Mouse (Mus musculus): ENCODE measurements at regions not wholly inside any gene's neighbourhood (a gene's known extent, or its start where the extent isn't known, plus 50 kb on each side); places are given as distances from the start of the nearest gene placed in this dataset.

DNA sequence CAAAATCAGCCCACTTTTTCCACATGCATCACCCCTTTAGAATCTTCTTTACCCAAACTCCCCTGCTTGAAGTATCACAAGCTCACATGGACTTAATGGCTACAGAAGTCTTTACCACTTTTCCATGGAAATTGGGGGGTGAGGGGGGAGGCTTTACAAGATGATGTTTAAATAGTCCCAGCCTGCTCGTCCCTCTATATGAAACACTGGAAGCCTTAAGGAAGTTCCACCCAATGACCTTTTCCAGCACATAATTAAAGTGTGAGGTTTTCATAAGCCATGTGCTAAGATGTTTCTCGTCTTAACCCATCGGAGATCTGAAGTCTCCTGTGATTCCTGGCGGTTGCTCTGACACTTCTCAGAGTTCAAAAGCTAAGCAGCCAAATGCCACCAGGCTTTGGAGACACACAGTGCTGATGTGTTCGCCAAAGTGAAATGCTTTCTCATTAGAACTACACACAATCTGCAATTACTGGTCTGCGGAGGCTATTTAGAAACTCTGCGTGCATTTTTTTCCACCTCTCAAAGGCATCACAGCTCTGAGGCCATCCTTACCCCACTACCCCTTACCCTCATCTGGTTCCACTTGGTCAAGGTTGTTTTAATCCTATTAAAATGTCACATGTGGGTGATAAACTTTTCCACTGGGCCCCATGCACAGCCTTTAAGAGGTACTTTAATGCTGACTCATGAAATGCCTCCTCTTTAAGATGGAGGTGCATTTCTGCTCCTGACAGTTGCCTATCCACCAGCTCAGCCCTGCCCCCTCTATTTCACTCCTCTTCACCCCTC lies 116.3 kb upstream of the Cd180 start:
- no peak for DNase-seq (ENCODE audit: low spot score in 2 of 2)

DNA sequence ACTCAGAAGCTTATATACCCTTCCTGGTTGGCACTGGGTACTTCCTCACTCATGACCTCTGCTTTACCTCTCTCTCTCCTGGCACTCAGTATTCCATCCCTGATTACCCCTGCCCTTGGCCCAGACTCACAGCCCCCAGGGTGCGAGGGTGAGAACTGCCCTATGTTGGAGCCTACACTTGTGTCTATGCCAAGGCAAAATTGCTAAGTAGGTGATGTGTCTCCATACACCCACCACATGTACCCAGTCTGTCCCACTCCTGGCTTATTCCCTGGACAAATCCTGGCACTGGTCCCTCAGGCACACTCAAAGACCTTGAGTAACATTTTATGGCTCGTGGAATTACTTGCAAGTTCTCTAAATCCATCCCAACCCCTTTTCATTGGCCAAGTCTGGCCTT lies 114.5 kb upstream of the Cd180 start:
- no peak for DNase-seq (ENCODE audit: low spot score in 2 of 2)

- no peak for DNase-seq (ENCODE audit: low spot score in 2 of 2)
Measured at GRCm38 (mm10) chr13:102579638-102580037, 113.7 kb upstream of the Cd180 start.

- no peak for DNase-seq (ENCODE audit: low spot score in 2 of 2)
Measured at GRCm38 (mm10) chr13:102583984-102584645, 109.2 kb upstream of the Cd180 start.

GRCm38 (mm10) chr13:102586215-102586614 lies 107.1 kb upstream of the Cd180 start:
- no peak for DNase-seq (ENCODE audit: low spot score in 2 of 2)

DNA sequence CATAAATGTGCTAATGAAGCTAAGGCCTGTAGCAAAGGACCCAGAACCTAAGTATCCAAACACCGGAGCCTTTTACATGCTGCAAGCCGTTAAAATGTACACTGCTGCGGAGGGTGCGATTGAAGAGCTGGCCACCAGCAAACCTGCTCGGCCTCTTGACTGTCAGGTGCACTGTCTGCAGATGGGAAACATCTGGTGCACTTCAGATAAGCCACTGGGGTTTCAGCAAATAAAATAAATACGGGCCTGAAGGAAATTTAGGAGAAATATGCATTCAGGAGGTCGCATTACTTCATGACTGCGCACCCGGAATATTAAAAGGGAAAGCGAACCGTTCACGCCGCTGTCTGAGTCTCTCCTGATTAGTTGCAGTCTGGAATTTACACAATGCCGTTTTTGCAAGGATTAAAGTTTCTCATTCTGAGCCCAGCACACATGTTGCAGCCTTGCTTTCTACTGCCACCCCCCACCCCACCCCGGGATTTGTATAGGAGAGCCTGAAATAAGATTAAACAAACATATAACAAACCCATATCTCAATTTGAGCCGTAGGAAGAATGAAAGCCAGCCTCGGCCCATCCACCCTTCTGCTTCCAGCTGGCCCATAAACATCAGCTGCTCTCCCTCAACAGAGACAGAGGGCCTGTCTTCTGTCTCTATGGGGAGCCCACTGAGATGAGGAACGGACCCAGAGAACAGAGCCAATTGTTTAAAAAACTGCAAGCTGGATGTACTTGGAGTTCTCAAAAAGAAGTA lies 103.5 kb upstream of the Cd180 start:
- DNase-seq (ENCODE audit: low spot score in 2 of 2) = no peak

DNA sequence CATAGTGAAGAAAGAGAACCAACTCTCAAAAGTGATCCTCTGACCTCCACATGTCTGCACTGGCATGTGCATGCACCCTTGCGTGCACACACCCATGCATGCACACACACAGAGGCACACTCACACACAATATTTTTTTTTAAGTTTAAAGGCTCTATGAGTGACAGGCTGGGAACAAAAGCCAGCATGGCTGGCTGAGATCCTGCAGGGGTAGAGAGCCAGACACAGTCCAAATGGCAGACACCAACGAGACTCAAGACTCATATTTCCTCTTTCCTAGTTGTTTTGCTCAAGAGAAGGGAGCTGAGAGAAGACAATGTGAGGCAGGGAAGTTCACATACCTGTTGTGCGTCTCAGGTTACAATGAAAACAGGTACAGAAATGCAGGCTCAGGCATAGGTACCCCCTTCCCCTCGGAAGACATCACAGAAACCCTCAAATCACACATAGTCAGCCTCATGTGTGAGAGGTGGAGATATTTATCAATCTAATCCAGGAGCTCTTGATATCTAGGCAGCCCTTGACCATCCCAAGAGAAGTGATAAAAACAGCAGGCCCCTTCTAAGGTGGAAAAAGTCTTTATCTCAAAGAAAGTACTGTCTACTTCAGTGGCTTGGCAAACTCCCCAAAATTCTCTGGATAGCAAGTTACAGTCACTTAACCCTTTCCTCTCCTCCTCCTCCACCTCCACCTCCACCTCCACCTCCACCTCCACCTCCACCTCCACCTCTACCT lies 101.4 kb upstream of the Cd180 start:
- no peak for DNase-seq (ENCODE audit: low spot score in 2 of 2)

GRCm38 (mm10) chr13:102593405-102594200 lies 99.8 kb upstream of the Cd180 start:
- DNase-seq (ENCODE audit: low spot score in 2 of 2) = peak in 1 of 2 experiments; percentile 44

DNA sequence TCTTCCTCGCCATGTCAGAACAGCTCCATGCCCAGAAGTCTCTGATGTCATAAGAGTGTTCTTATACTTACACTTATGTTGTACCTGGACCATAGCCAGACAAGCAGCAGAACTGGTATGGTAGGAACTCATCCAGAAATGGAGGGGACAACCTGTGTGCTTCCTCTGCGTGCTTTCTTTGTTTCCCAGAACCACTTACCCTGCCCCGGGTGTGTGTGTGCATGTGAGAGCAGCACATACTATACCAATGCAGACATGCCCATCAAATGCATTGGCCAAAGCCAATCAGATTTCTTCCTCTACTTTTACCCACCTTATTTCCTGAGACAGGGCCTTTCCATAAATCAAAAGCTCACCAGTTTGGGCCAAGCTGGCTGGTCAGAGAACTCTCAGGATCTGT lies 99.2 kb upstream of the Cd180 start:
- no peak for DNase-seq (ENCODE audit: low spot score in 2 of 2)

DNA sequence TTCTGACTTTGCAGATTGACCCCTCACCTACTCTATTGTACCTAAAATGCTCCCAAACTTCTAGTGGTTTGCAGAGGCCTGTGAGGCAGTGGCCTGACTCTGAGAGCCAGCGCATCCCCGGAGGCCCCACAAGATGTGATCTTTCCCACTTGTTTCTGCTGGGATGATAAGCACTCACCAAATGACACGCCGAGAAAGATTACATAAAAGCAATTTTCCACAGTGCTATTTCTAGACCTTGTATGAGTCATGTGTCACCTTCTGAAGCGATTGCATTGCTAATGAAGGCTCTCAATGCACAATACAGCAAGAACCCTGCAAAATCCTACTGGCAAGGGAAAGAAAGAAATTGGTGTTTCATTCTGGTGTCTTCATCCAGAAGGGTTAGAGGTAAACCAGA lies 97.8 kb upstream of the Cd180 start:
- DNase-seq (ENCODE audit: low spot score in 2 of 2) = peak in 1 of 2 experiments; percentile 55

DNA sequence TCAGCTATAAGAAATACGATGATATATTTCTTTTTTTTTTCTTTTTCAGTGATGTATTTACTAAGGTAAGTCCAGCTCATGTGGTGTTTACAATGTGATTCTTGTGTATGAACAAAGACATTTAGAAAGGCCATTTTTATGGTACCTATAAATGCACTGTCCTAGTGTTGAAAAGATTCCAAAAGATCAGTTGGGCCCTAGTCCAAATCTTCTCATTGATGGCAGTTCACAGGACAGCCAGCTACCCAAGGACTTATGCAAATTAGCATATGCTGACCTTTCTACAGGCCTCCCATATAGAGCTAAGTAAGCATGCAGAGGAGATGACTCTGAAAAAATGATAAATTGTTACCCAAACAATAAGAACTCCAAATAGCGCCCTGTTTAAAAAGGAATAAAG lies 97.3 kb upstream of the Cd180 start:
- no peak for DNase-seq (ENCODE audit: low spot score in 2 of 2)

GRCm38 (mm10) chr13:102598181-102598580 lies 95.2 kb upstream of the Cd180 start:
- DNase-seq (ENCODE audit: low spot score in 2 of 2) = no peak

- DNase-seq (ENCODE audit: low spot score in 2 of 2) = no peak
Measured at GRCm38 (mm10) chr13:102599602-102600001, 93.8 kb upstream of the Cd180 start.

DNA sequence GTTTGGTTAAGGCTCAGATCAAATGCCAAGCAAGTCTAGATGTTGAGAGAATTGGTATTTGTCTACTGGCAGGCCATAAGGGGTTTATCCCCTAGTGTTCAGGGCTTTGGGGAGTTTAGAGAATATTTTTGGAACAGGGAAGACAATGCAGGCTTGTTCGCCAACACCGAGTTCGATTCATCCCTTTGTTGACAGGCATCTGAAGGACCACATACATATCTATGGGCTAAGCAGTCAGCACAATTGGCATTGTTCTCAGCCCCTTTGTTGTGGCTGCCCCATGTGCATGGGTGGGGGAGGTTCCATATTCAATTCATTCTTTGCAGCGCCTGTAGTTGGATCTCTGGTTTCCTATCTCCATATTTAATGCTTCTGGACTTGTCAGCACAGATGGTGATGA lies 93.3 kb upstream of the Cd180 start:
- no peak for DNase-seq (ENCODE audit: low spot score in 2 of 2)

GRCm38 (mm10) chr13:102624461-102624860 lies 68.9 kb upstream of the Cd180 start:
- no peak for DNase-seq (ENCODE audit: low spot score in 2 of 2)

DNA sequence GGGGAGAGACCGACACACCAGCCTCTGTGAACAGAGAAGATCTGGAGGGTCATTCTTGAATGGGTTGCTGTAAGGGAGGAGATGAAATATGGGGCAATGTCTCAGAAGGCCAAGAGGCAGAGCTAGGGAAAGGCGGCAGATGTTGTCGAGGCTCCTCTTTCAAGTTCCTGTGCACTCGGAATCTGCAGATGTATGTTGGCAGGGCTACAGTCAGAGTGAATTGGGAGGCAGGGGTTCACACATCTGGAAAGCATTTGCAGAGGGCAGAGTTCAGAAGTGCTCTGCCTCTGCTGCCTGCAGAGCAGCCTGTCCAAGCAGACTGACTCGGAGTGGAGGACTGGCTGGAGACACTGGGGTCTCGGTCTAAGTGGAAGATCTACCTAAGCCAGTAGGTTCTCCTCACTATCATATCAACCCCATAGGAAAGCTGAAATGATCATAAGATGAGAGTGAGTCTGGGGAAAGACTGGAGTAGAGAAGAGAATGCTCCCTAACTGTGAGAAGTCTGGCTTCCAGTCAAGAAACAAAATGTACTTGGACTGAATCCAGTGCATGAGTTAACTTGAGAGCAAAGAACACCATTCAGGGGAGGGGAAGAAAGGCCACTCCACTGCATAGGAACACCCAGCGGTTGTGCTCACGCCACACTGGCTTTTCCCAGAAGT lies 68.1 kb upstream of the Cd180 start:
- DNase-seq (ENCODE audit: low spot score in 2 of 2) = peak; percentile 58 to 60

GRCm38 (mm10) chr13:102625836-102626340 lies 67.5 kb upstream of the Cd180 start:
- no peak for DNase-seq (ENCODE audit: low spot score in 2 of 2)

DNA sequence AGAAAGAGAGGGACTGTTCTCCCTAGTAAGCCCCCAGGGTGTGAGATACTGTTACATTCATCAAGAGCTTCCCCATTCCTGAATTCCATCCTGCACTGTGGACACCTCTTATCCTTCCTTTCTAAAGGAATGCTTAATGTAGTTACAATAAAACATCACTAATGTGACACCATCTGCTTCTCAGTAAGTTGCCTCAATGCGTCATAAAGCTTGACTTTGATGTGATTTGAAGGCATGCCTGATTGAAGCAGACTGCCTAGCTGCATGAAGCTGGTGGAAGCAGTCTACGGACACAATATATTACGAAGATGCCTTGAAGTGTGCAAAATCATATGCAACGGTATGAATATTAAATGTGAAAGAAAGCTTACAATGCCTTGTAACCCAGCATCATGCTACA lies 65.6 kb upstream of the Cd180 start:
- no peak for DNase-seq (ENCODE audit: low spot score in 2 of 2)

GRCm38 (mm10) chr13:102629176-102629575 lies 64.2 kb upstream of the Cd180 start:
- DNase-seq (ENCODE audit: low spot score in 2 of 2) = no peak

GRCm38 (mm10) chr13:102634236-102634957 lies 59.0 kb upstream of the Cd180 start:
- DNase-seq (ENCODE audit: low spot score in 2 of 2) = no peak
